Mouse (Mus musculus): ENCODE results near the gene Smurf1.

- no peak for TF ChIP-seq CTCF (IDR thresholded peaks at IDR 0.05; ENCODE audit: low read depth)
- TF ChIP-seq EP300 (IDR thresholded peaks at IDR 0.05; ENCODE audit: low read depth): no peak
These were observed 42.3 kb downstream of the Smurf1 start for GRCm38 (mm10) chr5:144923351-144923750.
